Comparison of ENCODE assay signal across 10 mouse cellular contexts in the genomic region with DNA sequence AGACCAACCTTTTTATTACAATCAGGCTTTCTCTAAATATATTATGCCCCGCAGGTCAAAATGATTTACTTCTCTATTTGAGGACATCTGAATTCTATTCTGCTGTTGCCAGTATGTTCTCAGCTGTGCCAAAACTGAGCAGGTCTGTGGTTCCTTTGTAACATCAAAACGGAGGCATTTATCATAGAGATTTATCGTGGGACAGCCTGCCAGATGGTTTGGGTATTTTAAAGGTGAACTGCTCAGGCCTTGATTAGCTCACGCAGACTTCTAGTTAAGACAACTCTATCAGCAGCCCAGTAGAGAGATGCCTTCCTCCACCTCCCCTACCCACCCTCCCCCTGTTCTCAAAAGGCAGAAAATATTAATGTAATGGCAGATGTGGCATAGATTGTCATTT.
DNase-seq lines count a peak whose midpoint lies in the region; ATAC-seq and TF ChIP-seq lines count a peak whose summit lies in the region.
"Had no signal": no experiment of that assay in that cellular context is flagged by ENCODE, and none has a peak within 500 bp of the region (broad histone marks: within the 10 kb centered on the region; RNA-seq: fewer than 3 reads in every experiment).

No protein-coding gene starts in this region.

- no peak overlapping the region for H3K9ac ChIP-seq in hindbrain, postnatal 0 days (replicated peaks; ENCODE audit: low read length)
- no peak overlapping the region for H3K9ac ChIP-seq in neural tube, embryonic 13.5 days
- H3K9ac ChIP-seq in heart, embryonic 12.5 days: no peak overlapping the region
- H3K9ac ChIP-seq: heart, embryonic 15.5 days had no signal

- peak overlapping the region; percentile 83 for H3K27ac ChIP-seq in layer of hippocampus, adult 2 months
- H3K27ac ChIP-seq in embryonic facial prominence, embryonic 10.5 days (replicated peaks): peak overlapping the region; percentile 16; the same call in 1 of the 2 replicates
- peak overlapping the region; percentile 70 for H3K27ac ChIP-seq in hindbrain, postnatal 0 days
- peak overlapping the region; percentile 14; the same call in 1 of the 2 replicates for H3K27ac ChIP-seq in neural tube, embryonic 13.5 days (replicated peaks)
- H3K27ac ChIP-seq in heart, embryonic 12.5 days (ENCODE audit: poor library complexity, severe bottlenecking): no peak overlapping the region
- H3K27ac ChIP-seq: heart, embryonic 15.5 days; kidney, postnatal 0 days had no signal

- no peak overlapping the region for H3K4me2 ChIP-seq in hindbrain, postnatal 0 days (ENCODE audit: low read depth, low read length)
- H3K4me2 ChIP-seq in neural tube, embryonic 13.5 days: no peak overlapping the region
- no peak overlapping the region for H3K4me2 ChIP-seq in heart, embryonic 12.5 days
- H3K4me2 ChIP-seq: heart, embryonic 15.5 days had no signal

- no peak overlapping the region for H3K4me3 ChIP-seq in layer of hippocampus, adult 2 months
- no peak overlapping the region for H3K4me3 ChIP-seq in embryonic facial prominence, embryonic 10.5 days
- H3K4me3 ChIP-seq in hindbrain, postnatal 0 days (ENCODE audit: low read length): no peak overlapping the region
- H3K4me3 ChIP-seq in neural tube, embryonic 13.5 days: no peak overlapping the region
- no peak overlapping the region for H3K4me3 ChIP-seq in heart, embryonic 12.5 days
- H3K4me3 ChIP-seq: heart, embryonic 15.5 days had no signal

- H3K9me3 ChIP-seq in embryonic facial prominence, embryonic 10.5 days: no peaks in the 10 kb centered on the region
- no peaks in the 10 kb centered on the region for H3K9me3 ChIP-seq in hindbrain, postnatal 0 days (ENCODE audit: low read length)
- no peaks in the 10 kb centered on the region for H3K9me3 ChIP-seq in neural tube, embryonic 13.5 days
- no peaks in the 10 kb centered on the region for H3K9me3 ChIP-seq in heart, embryonic 12.5 days (replicated peaks)
- H3K9me3 ChIP-seq: heart, embryonic 15.5 days had no signal

- no peak for TF ChIP-seq CTCF in layer of hippocampus, adult 2 months (conservative IDR thresholded peaks at IDR 0.05)
- TF ChIP-seq CTCF in hindbrain, postnatal 0 days (IDR thresholded peaks at IDR 0.05; ENCODE audit: low read depth): no peak

- no peak; the same call in 1 of the 2 replicates for ATAC-seq in hindbrain, postnatal 0 days
- ATAC-seq in neural tube, embryonic 13.5 days (ENCODE audit: low read depth): peak; percentile 68
- no peak for ATAC-seq in heart, embryonic 12.5 days (ENCODE audit: insufficient number of reproducible peaks, low FRiP score)

- H3K27me3 ChIP-seq in embryonic facial prominence, embryonic 10.5 days (replicated peaks; ENCODE audit: low read depth, poor library complexity, severe bottlenecking): no peaks in the 10 kb centered on the region
- no peaks in the 10 kb centered on the region for H3K27me3 ChIP-seq in hindbrain, postnatal 0 days (ENCODE audit: insufficient read depth, low read length)
- no peaks in the 10 kb centered on the region for H3K27me3 ChIP-seq in neural tube, embryonic 13.5 days
- no peaks in the 10 kb centered on the region for H3K27me3 ChIP-seq in heart, embryonic 12.5 days (replicated peaks)
- H3K27me3 ChIP-seq: heart, embryonic 15.5 days had no signal

- no peaks in the 10 kb centered on the region for H3K36me3 ChIP-seq in embryonic facial prominence, embryonic 10.5 days (replicated peaks)
- no peaks in the 10 kb centered on the region for H3K36me3 ChIP-seq in hindbrain, postnatal 0 days (ENCODE audit: insufficient read depth, low read length)
- no peaks in the 10 kb centered on the region for H3K36me3 ChIP-seq in neural tube, embryonic 13.5 days
- no peaks in the 10 kb centered on the region for H3K36me3 ChIP-seq in heart, embryonic 12.5 days
- H3K36me3 ChIP-seq: heart, embryonic 15.5 days had no signal

- no peak for DNase-seq in layer of hippocampus, adult 2 months (ENCODE audit: low spot score in 2 of 2)
- DNase-seq in layer of hippocampus, adult 18-20 months (ENCODE audit: low spot score in 2 of 2): no peak
- peak; percentile 16 for DNase-seq in embryonic facial prominence, embryonic 10.5 days (ENCODE audit: low spot score)
- peak; percentile 64 for DNase-seq in hindbrain, postnatal 0 days (ENCODE audit: low spot score)
- no peak for DNase-seq in yolk sac, embryonic 10.5 days (ENCODE audit: low spot score)
- DNase-seq: lung, postnatal 14 days had no signal

- H3K4me1 ChIP-seq in embryonic facial prominence, embryonic 10.5 days: peaks cover 24% of the 10 kb centered on the region
- peaks cover 13% of the 10 kb centered on the region for H3K4me1 ChIP-seq in hindbrain, postnatal 0 days (ENCODE audit: insufficient read depth, low read length)
- peaks cover 27% of the 10 kb centered on the region for H3K4me1 ChIP-seq in neural tube, embryonic 13.5 days (replicated peaks)
- no peaks in the 10 kb centered on the region for H3K4me1 ChIP-seq in heart, embryonic 12.5 days (replicated peaks)
- H3K4me1 ChIP-seq: heart, embryonic 15.5 days had no signal

- WGBS in embryonic facial prominence, embryonic 10.5 days: 63% methylated on average over 4 of the region's 4 CpGs
- 29% methylated on average over 4 of the region's 4 CpGs for WGBS in hindbrain, postnatal 0 days
- 24% methylated on average over 4 of the region's 4 CpGs for WGBS in neural tube, embryonic 13.5 days
- 62% methylated on average over 4 of the region's 4 CpGs for WGBS in heart, embryonic 12.5 days

Comparison
In these comparisons a context has a peak if more than half of its experiments do, and no peak if none do; other contexts are left out.
1. DNase-seq: peak in embryonic facial prominence, embryonic 10.5 days (single experiment) and hindbrain, postnatal 0 days (single experiment); none in layer of hippocampus, adult 2 months (0 of 2), layer of hippocampus, adult 18-20 months (0 of 2) and yolk sac, embryonic 10.5 days (single experiment).